Mouse (Mus musculus): ENCODE results near the gene Cdh4. TPM values are rescaled to one million over a fixed set of nuclear protein-coding genes. Genes with fewer than 3 reads are reported as not detected.

The Cdh4 gene
- polyA plus RNA-seq, 2 experiments, result 0.07 to 0.09 TPM

DNA sequence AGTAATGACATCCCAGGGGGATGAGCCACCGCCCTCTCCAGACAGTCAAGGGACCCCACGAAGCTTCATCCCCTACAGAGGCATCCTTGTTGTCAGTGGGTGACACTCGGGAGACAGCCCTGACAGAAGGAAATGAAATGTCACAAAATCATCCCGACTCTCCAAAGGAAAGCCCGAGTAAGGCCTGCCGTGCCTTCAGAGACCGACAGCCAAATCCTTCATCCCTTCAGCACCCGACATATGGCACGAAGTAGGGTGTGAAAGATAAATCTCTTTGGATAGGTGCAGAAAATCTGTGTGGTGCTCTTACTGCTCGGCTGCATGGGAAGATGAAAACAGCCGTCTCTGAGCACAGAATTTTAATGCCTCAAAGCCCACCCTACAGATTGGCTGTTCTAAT is 312.5 kb downstream of the Cdh4 start:
- Histone ChIP-seq H3K27me3 (ENCODE audit: control insufficient read depth, insufficient read depth, low read length) (no peaks in the 10 kb centered on the region), H3K9ac (replicated peaks) (no peak overlapping the region), H3K36me3 (replicated peaks; ENCODE audit: control insufficient read depth, insufficient read depth, low read depth) (no peaks in the 10 kb centered on the region), H3K4me2 (ENCODE audit: low read depth) (no peak overlapping the region), H3K9me3 (ENCODE audit: control insufficient read depth, low read length) (no peaks in the 10 kb centered on the region), H3K4me1 (replicated peaks; ENCODE audit: control insufficient read depth in 2 of 2, insufficient read depth in 2 of 2, low read length in 1 of 2) (no peaks in the 10 kb centered on the region), H3K4me3 (ENCODE audit: insufficient read depth in 1 of 2, low read depth in 2 of 2, low read length in 2 of 2) (no peak overlapping the region), H3K27ac (no peak overlapping the region)
- 58% methylated on average over 11 of the region's 11 CpGs for WGBS (ENCODE audit: insufficient replicate concordance)
- TF ChIP-seq EP300 (IDR thresholded peaks at IDR 0.05; ENCODE audit: low read depth) (no peak), CTCF (IDR thresholded peaks at IDR 0.05; ENCODE audit: low read depth) (no peak)
- ATAC-seq (ENCODE audit: insufficient read depth) (no peak), DNase-seq (ENCODE audit: low read depth in 3 of 3, low spot score in 3 of 3) (no peak)

DNA sequence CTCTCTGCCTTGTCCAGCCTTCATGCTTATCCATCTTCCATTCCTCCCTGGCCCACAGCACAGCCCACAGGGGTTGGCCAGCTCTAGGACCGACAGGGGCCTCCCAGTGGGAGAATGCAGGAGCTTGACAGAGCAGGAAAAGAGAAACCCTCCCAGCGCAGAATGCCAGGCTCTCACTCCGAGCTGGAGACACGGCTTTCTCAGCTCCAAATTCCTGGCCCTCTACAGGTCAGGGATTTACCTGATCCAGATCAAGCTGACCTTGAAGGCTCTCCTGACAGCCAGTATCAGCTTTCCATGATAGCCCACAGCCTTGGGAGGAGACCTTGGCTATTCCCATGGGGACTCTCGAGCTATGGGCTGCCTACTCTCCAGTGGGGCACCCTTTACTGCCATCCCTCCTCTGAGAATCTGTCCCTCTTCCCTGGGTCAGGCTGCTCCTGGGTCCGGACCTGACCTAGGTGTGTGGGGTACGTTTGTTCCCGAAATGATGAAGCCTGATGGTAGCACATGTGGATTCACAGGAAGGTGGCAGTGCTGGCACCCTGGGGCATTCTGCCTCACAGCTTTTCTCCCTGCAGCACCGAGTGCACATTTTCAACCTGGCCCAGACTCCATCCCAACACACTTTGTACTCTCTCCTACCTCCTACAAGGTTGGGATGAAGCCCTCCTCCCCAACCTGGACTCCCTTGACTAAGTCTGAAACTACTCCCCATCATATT is 319.6 kb downstream of the Cdh4 start:
- Histone ChIP-seq H3K9ac (replicated peaks) (no peak overlapping the region), H3K4me2 (ENCODE audit: low read depth) (no peak overlapping the region), H3K27ac (no peak overlapping the region), H3K27me3 (ENCODE audit: control insufficient read depth, insufficient read depth, low read length) (no peaks in the 10 kb centered on the region; the same call in 1 of the 2 replicates), H3K4me1 (replicated peaks; ENCODE audit: control insufficient read depth in 2 of 2, insufficient read depth in 2 of 2, low read length in 1 of 2) (no peaks in the 10 kb centered on the region), H3K4me3 (ENCODE audit: insufficient read depth in 1 of 2, low read depth in 2 of 2, low read length in 2 of 2) (no peak overlapping the region), H3K9me3 (ENCODE audit: control insufficient read depth, low read length) (no peaks in the 10 kb centered on the region), H3K36me3 (replicated peaks; ENCODE audit: control insufficient read depth, insufficient read depth, low read depth) (no peaks in the 10 kb centered on the region)
- DNase-seq (ENCODE audit: low read depth in 3 of 3, low spot score in 3 of 3) (no peak), ATAC-seq (ENCODE audit: insufficient read depth) (no peak)
- TF ChIP-seq CTCF (IDR thresholded peaks at IDR 0.05; ENCODE audit: low read depth), result no peak
- TF ChIP-seq EP300 (IDR thresholded peaks at IDR 0.05; ENCODE audit: low read depth), result no peak
- 43% methylated on average over 9 of the region's 9 CpGs for WGBS (ENCODE audit: insufficient replicate concordance)

DNA sequence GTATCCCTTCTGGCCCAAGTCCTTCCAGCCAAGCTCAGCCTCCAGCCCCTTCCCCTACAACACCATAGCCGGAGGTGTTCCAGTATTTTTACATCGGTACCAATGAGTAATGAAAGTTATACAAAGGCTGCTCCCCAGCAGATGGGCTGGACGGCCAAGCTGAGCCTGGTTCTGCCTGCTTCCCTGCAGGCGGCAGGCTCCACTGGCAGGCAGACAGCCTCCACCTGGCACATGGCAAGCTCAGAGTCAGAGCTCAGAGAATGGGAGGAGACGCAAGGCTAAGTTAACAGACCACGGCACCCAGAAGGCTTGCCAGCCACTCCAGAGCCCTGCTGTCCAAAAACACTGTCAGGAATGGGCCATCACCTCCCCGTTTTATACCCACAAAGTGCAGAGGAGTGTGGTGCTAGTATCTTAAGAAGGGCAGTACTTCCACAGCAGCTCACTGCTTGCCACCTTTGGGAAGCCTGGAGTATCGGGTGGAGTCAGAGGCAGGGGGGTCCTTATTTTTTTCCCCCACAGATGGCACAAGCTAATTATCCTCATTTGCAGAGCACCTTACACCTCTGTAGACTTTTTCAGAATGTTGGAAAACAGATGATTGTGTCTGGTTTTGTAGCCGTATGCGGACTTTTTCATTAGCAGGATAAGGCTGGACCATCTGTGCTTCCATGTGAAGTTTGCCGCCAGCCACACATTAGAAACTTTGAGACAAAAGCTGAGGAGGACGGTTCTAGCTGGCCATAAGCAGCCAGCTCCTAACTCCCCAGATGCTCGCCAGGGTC is 320.5 kb downstream of the Cdh4 start:
- Histone ChIP-seq H3K4me3 (ENCODE audit: insufficient read depth in 1 of 2, low read depth in 2 of 2, low read length in 2 of 2) (no peak overlapping the region), H3K36me3 (replicated peaks; ENCODE audit: control insufficient read depth, insufficient read depth, low read depth) (no peaks in the 10 kb centered on the region), H3K27me3 (ENCODE audit: control insufficient read depth, insufficient read depth, low read length) (no peaks in the 10 kb centered on the region; the same call in 1 of the 2 replicates), H3K4me2 (ENCODE audit: low read depth) (no peak overlapping the region), H3K9me3 (ENCODE audit: control insufficient read depth, low read length) (no peaks in the 10 kb centered on the region), H3K27ac (no peak overlapping the region), H3K4me1 (replicated peaks; ENCODE audit: control insufficient read depth in 2 of 2, insufficient read depth in 2 of 2, low read length in 1 of 2) (no peaks in the 10 kb centered on the region), H3K9ac (replicated peaks) (no peak overlapping the region)
- TF ChIP-seq CTCF (IDR thresholded peaks at IDR 0.05; ENCODE audit: low read depth) (no peak), EP300 (IDR thresholded peaks at IDR 0.05; ENCODE audit: low read depth) (no peak)
- ATAC-seq (ENCODE audit: insufficient read depth) (no peak), DNase-seq (ENCODE audit: low read depth in 3 of 3, low spot score in 3 of 3) (no peak)
- 57% methylated on average over 13 of the region's 13 CpGs for WGBS (ENCODE audit: insufficient replicate concordance)

DNA sequence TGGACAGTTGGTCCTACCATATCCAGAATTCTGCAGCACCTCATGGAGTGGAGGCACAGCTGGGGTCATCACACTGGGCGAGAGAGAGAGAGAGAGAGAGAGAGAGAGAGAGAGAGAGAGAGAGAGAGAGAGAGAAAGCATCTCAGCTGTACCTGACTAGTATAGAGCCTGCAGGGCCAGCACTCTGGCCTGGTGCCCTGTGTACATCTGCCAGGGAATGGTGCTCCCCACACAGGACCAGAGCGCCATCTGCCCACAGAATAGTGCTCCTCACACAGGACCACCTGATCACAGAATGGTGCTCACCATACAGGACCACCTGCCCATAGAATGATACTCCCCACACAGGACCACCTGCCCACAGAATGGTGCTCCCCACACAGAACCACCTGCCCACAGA is 322.2 kb downstream of the Cdh4 start:
- WGBS (ENCODE audit: insufficient replicate concordance), result 68% methylated on average over 2 of the region's 2 CpGs
- no peaks in the 10 kb centered on the region for H3K9me3 ChIP-seq (ENCODE audit: control insufficient read depth, low read length)
- H3K4me3 ChIP-seq (ENCODE audit: insufficient read depth in 1 of 2, low read depth in 2 of 2, low read length in 2 of 2), result no peak overlapping the region
- no peaks in the 10 kb centered on the region for H3K4me1 ChIP-seq (replicated peaks; ENCODE audit: control insufficient read depth in 2 of 2, insufficient read depth in 2 of 2, low read length in 1 of 2)
- H3K36me3 ChIP-seq (replicated peaks; ENCODE audit: control insufficient read depth, insufficient read depth, low read depth), result no peaks in the 10 kb centered on the region
- ATAC-seq (ENCODE audit: insufficient read depth) (no peak), DNase-seq (ENCODE audit: low read depth in 3 of 3, low spot score in 3 of 3) (no peak)
- TF ChIP-seq EP300 (IDR thresholded peaks at IDR 0.05; ENCODE audit: low read depth), result no peak
- H3K4me2 ChIP-seq (ENCODE audit: low read depth), result no peak overlapping the region
- no peak overlapping the region for H3K9ac ChIP-seq (replicated peaks)
- H3K27ac ChIP-seq, result no peak overlapping the region
- no peaks in the 10 kb centered on the region; the same call in 1 of the 2 replicates for H3K27me3 ChIP-seq (ENCODE audit: control insufficient read depth, insufficient read depth, low read length)
